Mouse (Mus musculus): ENCODE data around the gene Pfdn6. TPM values are rescaled to one million over a fixed set of nuclear protein-coding genes. Genes with fewer than 3 reads are reported as not detected.

Pfdn6 gene
- polyA plus RNA-seq, 1 experiment from 2014 or later, result 190 TPM

DNA sequence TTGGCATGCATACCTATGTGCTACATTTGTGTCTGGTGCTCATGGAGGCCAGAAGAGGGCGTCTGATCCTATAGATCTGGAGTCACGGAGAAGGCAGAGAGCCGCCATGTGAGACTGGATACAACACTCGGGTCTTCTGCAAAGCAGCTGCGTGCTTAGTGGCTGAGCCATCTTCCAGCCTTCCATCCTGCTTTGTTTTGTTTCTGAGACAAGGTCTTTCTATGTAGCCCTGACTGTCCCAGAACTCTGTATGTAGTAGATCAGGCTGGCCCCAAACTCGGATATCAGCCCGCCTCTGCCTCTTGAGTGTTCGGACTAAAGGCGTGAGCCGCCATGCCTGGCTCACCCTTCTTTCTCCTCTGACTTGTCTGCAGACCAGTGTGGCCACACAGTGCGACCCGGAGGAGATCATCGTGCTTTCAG lies 25.2 kb downstream of the Pfdn6 start:
- peaks cover 23% of the 10 kb centered on the region for H3K36me3 ChIP-seq (ENCODE audit: control insufficient read depth, insufficient read depth, low read length)
- no peak overlapping the region; the same call in 1 of the 2 replicates for H3K4me3 ChIP-seq (ENCODE audit: low read depth, low read length)
- WGBS, result 73% methylated on average over 13 of the region's 13 CpGs
- H3K27ac ChIP-seq (ENCODE audit: low read depth, low read length), result no peak overlapping the region
- no peaks in the 10 kb centered on the region for H3K27me3 ChIP-seq (ENCODE audit: control insufficient read depth, insufficient read depth, low read length)
- H3K9me3 ChIP-seq (ENCODE audit: control insufficient read depth, low read length), result no peaks in the 10 kb centered on the region
- no peak for DNase-seq (ENCODE audit: low spot score)
- ATAC-seq (ENCODE audit: insufficient read depth, low FRiP score, low TSS enrichment), result no peak
- H3K4me2 ChIP-seq (ENCODE audit: low read depth), result no peak overlapping the region; the same call in 1 of the 2 replicates
- H3K9ac ChIP-seq (ENCODE audit: low read length), result no peak overlapping the region
- H3K4me1 ChIP-seq (ENCODE audit: control insufficient read depth, insufficient read depth, low read length), result peaks cover 24% of the 10 kb centered on the region

DNA sequence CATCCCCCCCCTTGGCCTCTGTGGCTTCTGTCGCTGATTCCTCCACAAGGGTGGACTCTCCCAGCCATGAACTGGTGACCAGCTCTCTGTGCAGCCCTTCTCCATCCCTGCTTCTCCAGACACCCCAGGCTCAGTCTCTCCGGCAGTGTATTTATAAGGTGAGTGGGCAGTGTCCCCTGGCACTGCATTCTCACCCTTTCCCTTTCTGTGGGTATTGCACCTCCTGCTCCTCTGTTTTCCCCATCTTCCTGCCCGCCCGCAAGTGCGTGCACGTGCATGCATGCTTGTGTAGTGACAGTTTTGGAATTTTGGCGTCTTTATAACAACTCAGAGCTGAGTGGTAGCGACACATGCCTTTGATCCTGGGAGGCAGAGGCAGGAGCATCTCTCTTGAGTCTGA lies 26.2 kb downstream of the Pfdn6 start:
- Histone ChIP-seq H3K4me2 (ENCODE audit: low read depth) (no peak overlapping the region), H3K4me1 (ENCODE audit: control insufficient read depth, insufficient read depth, low read length) (peaks cover 17% of the 10 kb centered on the region), H3K4me3 (ENCODE audit: low read depth, low read length) (no peak overlapping the region), H3K36me3 (ENCODE audit: control insufficient read depth, insufficient read depth, low read length) (peaks cover 23% of the 10 kb centered on the region), H3K27ac (ENCODE audit: low read depth, low read length) (no peak overlapping the region), H3K9ac (ENCODE audit: low read length) (no peak overlapping the region), H3K27me3 (ENCODE audit: control insufficient read depth, insufficient read depth, low read length) (no peaks in the 10 kb centered on the region), H3K9me3 (ENCODE audit: control insufficient read depth, low read length) (no peaks in the 10 kb centered on the region)
- DNase-seq (ENCODE audit: low spot score) (no peak), ATAC-seq (ENCODE audit: insufficient read depth, low FRiP score, low TSS enrichment) (no peak)
- WGBS, result 96% methylated on average over 8 of the region's 8 CpGs

DNA sequence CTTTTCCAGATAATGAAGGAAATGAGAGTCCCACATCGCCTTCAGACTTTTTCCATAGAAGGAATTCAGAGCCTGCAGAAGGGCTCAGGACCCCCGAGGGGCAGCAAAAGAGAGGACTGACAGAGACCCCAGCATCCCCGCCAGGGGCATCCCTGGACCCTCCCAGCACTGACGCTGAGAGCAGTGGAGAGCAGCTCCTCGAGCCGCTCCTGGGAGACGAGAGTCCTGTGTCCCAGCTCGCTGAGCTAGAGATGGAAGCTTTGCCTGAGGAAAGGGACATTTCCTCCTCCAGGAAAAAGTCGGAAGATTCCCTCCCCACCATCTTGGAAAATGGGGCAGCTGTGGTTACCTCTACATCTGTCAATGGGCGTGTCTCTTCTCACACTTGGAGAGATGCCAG lies 26.9 kb downstream of the Pfdn6 start:
- H3K4me1 ChIP-seq (ENCODE audit: control insufficient read depth, insufficient read depth, low read length), result peaks cover 14% of the 10 kb centered on the region
- no peak overlapping the region for H3K4me3 ChIP-seq (ENCODE audit: low read depth, low read length)
- no peak overlapping the region for H3K27ac ChIP-seq (ENCODE audit: low read depth, low read length)
- ATAC-seq (ENCODE audit: insufficient read depth, low FRiP score, low TSS enrichment) (no peak), DNase-seq (ENCODE audit: low spot score) (no peak)
- peaks cover 23% of the 10 kb centered on the region for H3K36me3 ChIP-seq (ENCODE audit: control insufficient read depth, insufficient read depth, low read length)
- no peak overlapping the region for H3K9ac ChIP-seq (ENCODE audit: low read length)
- no peaks in the 10 kb centered on the region for H3K9me3 ChIP-seq (ENCODE audit: control insufficient read depth, low read length)
- H3K27me3 ChIP-seq (ENCODE audit: control insufficient read depth, insufficient read depth, low read length), result no peaks in the 10 kb centered on the region
- WGBS, result 94% methylated on average over 10 of the region's 10 CpGs
- no peak overlapping the region for H3K4me2 ChIP-seq (ENCODE audit: low read depth)

DNA sequence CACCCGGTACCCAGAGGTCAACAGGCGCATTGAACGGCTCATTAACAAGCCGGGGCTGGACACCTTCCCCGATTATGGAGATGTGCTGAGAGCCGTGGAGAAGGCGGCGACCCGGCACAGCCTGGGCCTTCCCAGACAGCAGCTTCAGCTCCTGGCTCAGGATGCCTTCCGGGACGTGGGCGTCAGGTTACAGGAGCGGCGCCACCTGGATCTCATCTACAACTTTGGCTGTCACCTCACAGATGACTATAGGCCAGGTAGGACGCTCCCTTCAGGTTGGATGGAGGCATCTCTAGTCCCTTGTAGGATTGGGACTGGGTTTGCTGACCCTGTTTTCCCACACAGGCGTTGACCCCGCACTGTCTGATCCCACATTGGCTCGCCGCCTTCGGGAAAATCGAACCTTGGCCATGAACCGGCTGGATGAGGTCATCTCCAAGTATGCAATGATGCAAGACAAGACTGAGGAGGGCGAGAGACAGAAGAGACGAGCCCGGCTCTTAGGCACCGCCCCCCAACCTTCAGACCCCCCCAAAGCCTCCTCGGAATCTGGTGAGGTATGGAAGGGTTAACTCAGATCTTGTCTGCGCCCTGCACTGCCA lies 28.2 kb downstream of the Pfdn6 start:
- no peak overlapping the region for H3K4me2 ChIP-seq (ENCODE audit: low read depth)
- ATAC-seq (ENCODE audit: insufficient read depth, low FRiP score, low TSS enrichment) (no peak), DNase-seq (ENCODE audit: low spot score) (no peak)
- H3K4me1 ChIP-seq (ENCODE audit: control insufficient read depth, insufficient read depth, low read length), result peaks cover 19% of the 10 kb centered on the region
- H3K27me3 ChIP-seq (ENCODE audit: control insufficient read depth, insufficient read depth, low read length), result no peaks in the 10 kb centered on the region
- H3K36me3 ChIP-seq (ENCODE audit: control insufficient read depth, insufficient read depth, low read length), result peaks cover 23% of the 10 kb centered on the region
- no peaks in the 10 kb centered on the region for H3K9me3 ChIP-seq (ENCODE audit: control insufficient read depth, low read length)
- no peak overlapping the region for H3K9ac ChIP-seq (ENCODE audit: low read length)
- 93% methylated on average over 28 of the region's 28 CpGs for WGBS
- H3K4me3 ChIP-seq (ENCODE audit: low read depth, low read length), result no peak overlapping the region
- H3K27ac ChIP-seq (ENCODE audit: low read depth, low read length), result no peak overlapping the region

DNA sequence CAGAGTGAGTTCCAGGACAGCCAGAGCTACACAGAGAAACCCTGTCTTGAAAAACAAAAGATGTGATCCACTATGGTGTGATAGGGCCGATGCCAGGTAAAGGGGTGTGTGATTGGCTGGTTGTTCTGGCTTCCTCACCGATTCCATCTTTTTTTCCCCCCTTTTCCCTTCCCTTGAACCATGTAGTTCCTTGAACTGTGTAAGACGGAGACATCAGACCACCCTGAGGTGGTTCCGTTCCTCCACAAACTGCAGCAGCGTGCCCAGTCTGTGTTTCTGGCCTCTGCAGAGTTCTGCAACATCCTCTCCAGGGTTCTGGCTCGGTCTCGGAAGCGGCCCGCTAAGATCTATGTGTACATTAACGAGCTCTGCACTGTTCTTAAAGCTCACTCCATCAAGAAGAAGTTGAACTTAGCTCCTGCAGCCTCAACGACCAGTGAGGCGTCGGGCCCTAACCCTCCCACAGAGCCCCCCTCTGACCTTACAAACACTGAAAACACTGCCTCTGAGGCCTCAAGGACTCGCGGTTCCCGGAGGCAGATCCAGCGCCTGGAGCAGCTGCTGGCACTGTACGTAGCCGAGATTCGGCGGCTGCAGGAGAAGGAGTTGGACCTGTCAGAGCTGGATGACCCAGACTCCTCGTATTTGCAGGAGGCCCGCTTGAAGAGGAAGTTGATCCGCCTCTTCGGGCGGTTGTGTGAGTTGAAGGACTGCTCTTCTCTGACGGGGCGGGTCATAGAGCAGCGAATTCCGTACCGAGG lies 28.9 kb downstream of the Pfdn6 start:
- DNase-seq (ENCODE audit: low spot score) (no peak), ATAC-seq (ENCODE audit: insufficient read depth, low FRiP score, low TSS enrichment) (no peak)
- no peak overlapping the region; the same call in 1 of the 2 replicates for H3K4me2 ChIP-seq (ENCODE audit: low read depth)
- H3K4me3 ChIP-seq (ENCODE audit: low read depth, low read length), result no peak overlapping the region
- H3K9me3 ChIP-seq (ENCODE audit: control insufficient read depth, low read length), result no peaks in the 10 kb centered on the region
- peaks cover 15% of the 10 kb centered on the region for H3K4me1 ChIP-seq (ENCODE audit: control insufficient read depth, insufficient read depth, low read length)
- no peak overlapping the region for H3K27ac ChIP-seq (ENCODE audit: low read depth, low read length)
- H3K9ac ChIP-seq (ENCODE audit: low read length), result no peak overlapping the region
- peaks cover 23% of the 10 kb centered on the region for H3K36me3 ChIP-seq (ENCODE audit: control insufficient read depth, insufficient read depth, low read length)
- no peaks in the 10 kb centered on the region for H3K27me3 ChIP-seq (ENCODE audit: control insufficient read depth, insufficient read depth, low read length)
- 94% methylated on average over 31 of the region's 31 CpGs for WGBS

DNA sequence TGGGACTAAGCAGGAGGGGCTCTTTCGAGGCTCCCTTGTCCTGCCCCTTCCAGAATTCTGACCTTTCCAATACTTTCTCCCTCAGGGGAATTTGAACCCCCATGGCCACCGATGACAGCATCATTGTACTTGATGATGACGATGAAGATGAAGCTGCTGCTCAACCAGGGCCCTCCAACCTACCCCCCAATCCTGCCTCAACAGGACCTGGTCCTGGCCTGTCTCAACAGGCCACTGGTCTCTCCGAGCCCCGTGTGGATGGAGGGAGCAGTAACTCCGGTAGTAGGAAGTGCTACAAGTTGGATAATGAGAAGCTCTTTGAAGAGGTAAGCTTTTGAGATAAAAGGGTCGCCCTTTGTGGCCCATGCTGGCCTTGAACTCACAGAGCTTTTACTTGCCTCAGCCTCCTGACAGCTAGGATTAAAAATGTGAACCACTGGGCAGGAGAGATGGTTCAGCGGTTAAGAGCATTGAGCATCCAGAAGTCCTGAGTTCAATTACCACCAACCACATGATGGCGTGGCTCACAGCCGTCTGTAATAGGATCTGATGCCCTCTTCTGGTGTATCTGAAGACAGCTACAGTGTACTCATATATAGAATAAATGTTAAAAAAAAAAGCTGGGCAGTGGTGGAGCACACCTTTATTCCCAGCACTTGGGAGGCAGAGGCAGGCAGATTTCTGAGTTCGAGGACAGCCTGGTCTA lies 29.6 kb downstream of the Pfdn6 start:
- ATAC-seq (ENCODE audit: insufficient read depth, low FRiP score, low TSS enrichment) (no peak), DNase-seq (ENCODE audit: low spot score) (no peak)
- H3K4me3 ChIP-seq (ENCODE audit: low read depth, low read length), result peak overlapping the region; percentile 85
- peak overlapping the region; percentile 68 for H3K4me2 ChIP-seq (ENCODE audit: low read depth)
- H3K27me3 ChIP-seq (ENCODE audit: control insufficient read depth, insufficient read depth, low read length), result no peaks in the 10 kb centered on the region
- H3K4me1 ChIP-seq (ENCODE audit: control insufficient read depth, insufficient read depth, low read length), result peaks cover 15% of the 10 kb centered on the region
- WGBS, result 56% methylated on average over 11 of the region's 11 CpGs
- H3K36me3 ChIP-seq (ENCODE audit: control insufficient read depth, insufficient read depth, low read length), result peaks cover 23% of the 10 kb centered on the region
- no peaks in the 10 kb centered on the region for H3K9me3 ChIP-seq (ENCODE audit: control insufficient read depth, low read length)
- no peak overlapping the region for H3K27ac ChIP-seq (ENCODE audit: low read depth, low read length)
- peak overlapping the region; percentile 77 for H3K9ac ChIP-seq (ENCODE audit: low read length)

DNA sequence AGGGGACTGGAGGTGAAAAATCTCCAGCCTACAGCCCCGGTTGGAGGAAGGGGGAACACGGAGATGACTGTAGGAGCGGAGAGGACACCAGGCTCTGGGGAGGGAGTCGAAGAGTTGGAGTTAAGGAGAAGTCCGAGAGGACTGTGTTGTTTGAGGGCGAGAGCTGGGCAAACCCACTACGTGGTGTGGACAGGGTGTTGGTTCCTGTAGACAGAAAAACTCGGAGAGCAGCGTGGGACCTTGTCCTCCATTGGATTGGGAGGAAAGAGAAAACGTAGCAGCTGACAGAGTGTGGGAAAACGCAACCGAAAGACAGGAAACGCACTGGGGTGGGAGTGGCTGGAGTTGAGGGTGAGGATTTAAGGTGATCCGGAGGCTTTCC lies 30.3 kb downstream of the Pfdn6 start:
- Histone ChIP-seq H3K9ac (ENCODE audit: low read length) (peak overlapping the region; percentile 77), H3K9me3 (ENCODE audit: control insufficient read depth, low read length) (no peaks in the 10 kb centered on the region), H3K4me1 (ENCODE audit: control insufficient read depth, insufficient read depth, low read length) (peaks cover 15% of the 10 kb centered on the region), H3K27me3 (ENCODE audit: control insufficient read depth, insufficient read depth, low read length) (no peaks in the 10 kb centered on the region), H3K36me3 (ENCODE audit: control insufficient read depth, insufficient read depth, low read length) (peaks cover 23% of the 10 kb centered on the region), H3K4me2 (ENCODE audit: low read depth) (peak overlapping the region; percentile 68), H3K4me3 (ENCODE audit: low read depth, low read length) (peak overlapping the region; percentile 85), H3K27ac (ENCODE audit: low read depth, low read length) (peak overlapping the region; percentile 79)
- under 1% methylated on average over 14 of the region's 14 CpGs for whole genome bisulfite sequencing
- DNase-seq (ENCODE audit: low spot score) (no peak), ATAC-seq (ENCODE audit: insufficient read depth, low FRiP score, low TSS enrichment) (no peak)

DNA sequence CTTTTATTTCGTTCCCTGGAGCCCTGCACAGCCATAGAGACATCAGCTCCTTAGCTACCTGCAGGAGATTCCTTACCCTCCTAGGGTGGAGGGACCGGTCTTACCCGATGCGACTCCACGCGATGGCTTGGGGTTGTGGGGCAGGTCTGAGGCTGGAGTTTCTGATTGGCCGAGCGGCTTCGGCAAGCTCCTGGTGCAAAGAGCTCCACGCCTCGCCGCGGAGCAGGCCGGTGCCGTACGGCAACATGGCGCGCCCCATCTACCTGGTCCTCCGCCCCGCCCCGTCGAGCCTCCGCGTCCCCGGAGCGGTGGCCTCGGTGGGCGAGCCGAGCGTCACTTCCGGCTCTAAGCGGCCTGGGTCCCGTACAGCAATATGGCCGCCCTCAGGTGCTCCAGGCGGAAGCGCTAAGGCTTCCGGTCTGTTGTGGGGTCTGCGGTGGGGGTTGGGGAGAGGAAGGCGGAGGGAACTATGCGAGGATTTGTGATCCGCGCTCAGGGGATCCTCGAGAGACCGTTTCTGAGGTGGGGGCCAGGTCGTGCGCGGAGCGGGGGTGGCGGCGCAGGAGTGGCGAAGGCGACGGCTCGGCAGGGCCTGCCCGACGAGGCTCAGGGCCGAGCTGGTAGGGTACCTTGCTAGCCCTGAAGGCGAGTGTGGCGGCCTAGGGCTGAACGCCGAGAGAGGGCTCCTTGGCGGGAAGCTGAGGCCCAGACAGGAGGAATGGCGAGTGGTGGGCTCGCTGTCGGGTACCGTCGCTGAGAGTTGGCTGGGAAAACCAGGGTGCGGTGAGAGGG lies 30.9 kb downstream of the Pfdn6 start, which contains the start of gene Daxx:
Gene Daxx, plus strand, starts transcription at position 338 of the 792 bp plus-strand sequence.
- ATAC-seq (ENCODE audit: insufficient read depth, low FRiP score, low TSS enrichment) (peak; percentile 95), DNase-seq (ENCODE audit: low spot score) (peak; percentile 99)
- H3K27me3 ChIP-seq (ENCODE audit: control insufficient read depth, insufficient read depth, low read length), result no peaks in the 10 kb centered on the region
- H3K36me3 ChIP-seq (ENCODE audit: control insufficient read depth, insufficient read depth, low read length), result peaks cover 23% of the 10 kb centered on the region
- H3K27ac ChIP-seq (ENCODE audit: low read depth, low read length), result peak within 1 kb of the TSS; percentile 85
- under 1% methylated on average over 68 of the region's 68 CpGs for whole genome bisulfite sequencing
- peak within 1 kb of the TSS; percentile 85 for H3K4me3 ChIP-seq (ENCODE audit: low read depth, low read length)
- H3K9ac ChIP-seq (ENCODE audit: low read length), result peak within 1 kb of the TSS; percentile 77
- H3K9me3 ChIP-seq (ENCODE audit: control insufficient read depth, low read length), result no peaks in the 10 kb centered on the region
- peaks cover 15% of the 10 kb centered on the region for H3K4me1 ChIP-seq (ENCODE audit: control insufficient read depth, insufficient read depth, low read length)
- H3K4me2 ChIP-seq (ENCODE audit: low read depth), result peak within 1 kb of the TSS; percentile 68

Data from neural tube, embryonic 11.5 days (tissue).